Mouse (Mus musculus): ENCODE measurements around the gene Smg6.

Smg6 gene

GRCm38 (mm10) chr11:75047736-75048407, 122.2 kb downstream of the Smg6 start:
- no peak for DNase-seq (ENCODE audit: low spot score in 2 of 2)

- DNase-seq (ENCODE audit: low spot score in 2 of 2), result no peak
These were observed 123.5 kb downstream of the Smg6 start for GRCm38 (mm10) chr11:75049146-75049545.

GRCm38 (mm10) chr11:75049807-75050206, 124.2 kb downstream of the Smg6 start:
- DNase-seq (ENCODE audit: low spot score in 2 of 2), result no peak

GRCm38 (mm10) chr11:75051239-75051638, 125.6 kb downstream of the Smg6 start:
- DNase-seq (ENCODE audit: low spot score in 2 of 2), result no peak

- DNase-seq (ENCODE audit: low spot score in 2 of 2), result peak in 1 of 2 experiments; percentile 42
These were observed 126.3 kb downstream of the Smg6 start for GRCm38 (mm10) chr11:75051712-75052550.

- no peak for DNase-seq (ENCODE audit: low spot score in 2 of 2)
These were observed 127.4 kb downstream of the Smg6 start for GRCm38 (mm10) chr11:75053020-75053419.

GRCm38 (mm10) chr11:75053722-75054121, 128.1 kb downstream of the Smg6 start:
- no peak for DNase-seq (ENCODE audit: low spot score in 2 of 2)

GRCm38 (mm10) chr11:75054184-75054877, 128.7 kb downstream of the Smg6 start:
- DNase-seq (ENCODE audit: low spot score in 2 of 2), result peak in 1 of 2 experiments; percentile 40

GRCm38 (mm10) chr11:75054878-75055214, 129.2 kb downstream of the Smg6 start:
- no peak for DNase-seq (ENCODE audit: low spot score in 2 of 2)

- no peak for DNase-seq (ENCODE audit: low spot score in 2 of 2)
These were observed 137.0 kb downstream of the Smg6 start for GRCm38 (mm10) chr11:75062650-75063049.

- no peak for DNase-seq (ENCODE audit: low spot score in 2 of 2)
These were observed 138.6 kb downstream of the Smg6 start for GRCm38 (mm10) chr11:75064266-75064665.

GRCm38 (mm10) chr11:75071352-75071751, 145.7 kb downstream of the Smg6 start:
- DNase-seq (ENCODE audit: low spot score in 2 of 2), result no peak

GRCm38 (mm10) chr11:75072932-75073625, 147.5 kb downstream of the Smg6 start:
- no peak for DNase-seq (ENCODE audit: low spot score in 2 of 2)

- DNase-seq (ENCODE audit: low spot score in 2 of 2), result no peak
These were observed 148.1 kb downstream of the Smg6 start for GRCm38 (mm10) chr11:75073696-75074095.

- DNase-seq (ENCODE audit: low spot score in 2 of 2), result no peak
These were observed 148.9 kb downstream of the Smg6 start for GRCm38 (mm10) chr11:75074543-75074942.

GRCm38 (mm10) chr11:75078616-75079015, 153.0 kb downstream of the Smg6 start:
- no peak for DNase-seq (ENCODE audit: low spot score in 2 of 2)

- no peak for DNase-seq (ENCODE audit: low spot score in 2 of 2)
These were observed 157.4 kb downstream of the Smg6 start for GRCm38 (mm10) chr11:75083031-75083430.

GRCm38 (mm10) chr11:75092159-75092558, 166.5 kb downstream of the Smg6 start:
- DNase-seq (ENCODE audit: low spot score in 2 of 2), result peak in 1 of 2 experiments; percentile 59

GRCm38 (mm10) chr11:75092656-75093055, 167.0 kb downstream of the Smg6 start:
- peak in 1 of 2 experiments; percentile 55 for DNase-seq (ENCODE audit: low spot score in 2 of 2)

- no peak for DNase-seq (ENCODE audit: low spot score in 2 of 2)
These were observed 169.1 kb downstream of the Smg6 start for GRCm38 (mm10) chr11:75094759-75095158.

GRCm38 (mm10) chr11:75102763-75103339, 177.2 kb downstream of the Smg6 start:
- DNase-seq (ENCODE audit: low spot score in 2 of 2), result no peak
